Mouse (Mus musculus): Measurements from ENCODE around the gene Yars. TPM values are rescaled to one million over a fixed set of nuclear protein-coding genes. Genes with fewer than 3 reads are reported as not detected.

The Yars gene
- total RNA-seq, 2 experiments from 2014 or later = 87.4 to 93.1 TPM

DNA sequence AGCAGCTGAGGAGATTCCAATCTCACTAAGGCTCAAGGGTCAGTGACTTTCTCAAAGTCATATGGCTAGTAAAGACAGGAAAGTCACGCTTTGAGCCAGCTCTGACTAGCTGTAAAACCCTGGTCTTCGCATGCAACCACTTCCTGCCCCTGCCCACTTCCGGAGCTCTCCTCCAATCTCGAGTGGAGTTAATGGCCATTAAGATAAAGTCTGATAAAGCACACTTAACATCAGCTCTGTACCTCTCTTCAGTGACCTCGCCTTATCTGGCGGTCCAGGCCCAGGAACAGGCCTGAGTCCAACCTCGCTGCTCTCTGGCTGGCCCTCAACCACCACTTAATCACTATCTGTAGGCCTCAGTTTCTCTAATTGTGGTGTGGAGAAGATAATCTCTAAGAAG, 44.9 kb downstream of the Yars start:
- no peak for DNase-seq (ENCODE audit: extremely low spot score in 1 of 2, low spot score in 2 of 2)
- no peak overlapping the region for H3K4me3 ChIP-seq
- no peak for TF ChIP-seq CTCF (IDR thresholded peaks at IDR 0.05)
- H3K27ac ChIP-seq = no peak overlapping the region
- intact Hi-C loops (cut with DNase I) = no loop called here

DNA sequence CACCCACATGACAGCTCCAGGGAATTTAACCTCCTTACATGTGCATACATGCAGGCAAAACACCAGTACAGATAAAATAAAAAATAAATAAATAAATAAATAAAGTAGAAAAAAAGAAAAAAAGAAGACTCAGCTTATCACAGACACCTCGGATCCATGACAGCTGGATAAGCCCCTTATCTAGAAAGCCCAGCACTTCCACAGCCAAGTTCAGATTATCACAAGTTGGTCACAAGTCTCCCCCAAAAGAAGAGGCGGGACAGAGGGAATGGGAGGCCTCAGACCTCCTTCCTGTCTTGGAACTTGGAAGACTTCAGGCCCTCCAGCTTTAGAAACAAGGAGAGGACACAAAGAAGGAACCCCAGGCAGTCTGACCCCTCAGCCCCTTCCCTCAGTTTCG, 45.6 kb downstream of the Yars start:
- Histone ChIP-seq H3K4me3 (no peak overlapping the region), H3K27ac (no peak overlapping the region)
- intact Hi-C loops (cut with DNase I) = loop anchor here (5.0 kb wide), 1 partner anchor 42 kb away; no protein-coding TSS in a partner anchor
- no peak for DNase-seq (ENCODE audit: extremely low spot score in 1 of 2, low spot score in 2 of 2)
- no peak for TF ChIP-seq CTCF (IDR thresholded peaks at IDR 0.05)

DNA sequence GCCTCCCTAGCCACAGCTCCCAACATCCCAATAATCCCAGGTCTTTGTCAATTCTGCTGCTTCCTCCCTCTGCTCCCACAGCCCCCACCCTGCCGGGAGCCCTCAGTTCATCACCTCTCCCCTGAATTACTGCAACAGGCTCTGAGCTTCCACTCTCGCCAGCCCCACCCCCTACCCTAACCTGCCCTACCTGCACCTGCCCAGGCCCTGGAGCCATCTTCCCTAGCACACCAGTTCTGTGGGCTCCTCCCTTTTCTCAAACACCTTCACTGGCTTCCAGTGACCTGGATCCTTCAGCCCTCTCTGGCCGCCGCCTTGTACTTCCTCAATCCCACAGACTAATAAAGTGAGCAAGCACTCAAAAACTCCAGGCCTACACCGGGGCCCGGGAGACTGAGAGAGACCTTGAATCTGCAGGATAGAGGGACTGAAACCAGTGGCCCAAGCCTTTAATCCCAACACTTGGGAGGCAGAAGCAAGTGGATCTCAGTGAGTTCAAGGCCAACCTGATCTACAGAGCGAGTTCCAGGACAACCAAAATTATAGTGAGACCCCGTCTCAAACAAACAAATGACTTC, 46.8 kb downstream of the Yars start:
- intact Hi-C loops (cut with DNase I) = loop anchor here (5.0 kb wide), 1 partner anchor 41 kb away; no protein-coding TSS in a partner anchor
- no peak for DNase-seq (ENCODE audit: extremely low spot score in 1 of 2, low spot score in 2 of 2)
- Histone ChIP-seq H3K27ac (no peak overlapping the region), H3K4me3 (no peak overlapping the region)
- TF ChIP-seq CTCF (IDR thresholded peaks at IDR 0.05) = no peak

DNA sequence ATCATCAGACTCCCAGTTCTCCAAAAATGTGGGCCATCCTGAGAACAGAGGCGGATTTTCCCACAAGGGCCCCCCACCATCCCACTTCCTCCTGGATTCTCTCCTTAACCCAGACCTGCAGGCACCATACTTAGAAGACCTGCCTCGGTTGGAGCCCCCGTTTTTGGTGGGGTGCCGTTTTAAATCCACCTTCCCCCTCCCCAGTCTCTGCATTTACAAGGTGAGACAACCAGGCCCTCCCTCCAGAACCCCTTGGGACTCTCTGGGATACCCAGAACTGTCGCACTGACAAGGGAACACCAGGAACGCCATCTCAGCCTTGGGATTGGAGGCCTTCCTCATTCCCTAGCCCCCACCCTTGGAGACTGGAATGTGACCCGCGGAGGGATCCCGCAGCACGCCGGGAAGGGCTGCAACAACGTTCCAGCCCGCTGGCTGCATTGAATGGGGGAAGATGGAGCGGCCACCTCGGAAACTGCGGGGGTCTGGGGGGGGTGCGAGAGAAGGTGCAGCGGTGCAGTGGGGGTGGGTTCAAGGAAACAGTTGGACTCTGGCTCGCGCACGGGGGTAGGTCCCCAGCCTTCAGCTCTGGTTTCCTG, 48.4 kb downstream of the Yars start:
- no peak for TF ChIP-seq CTCF (IDR thresholded peaks at IDR 0.05)
- peak overlapping the region; percentile 84; the same call in 1 of the 2 replicates for H3K27ac ChIP-seq
- H3K4me3 ChIP-seq = peak overlapping the region; percentile 70
- no peak for DNase-seq (ENCODE audit: extremely low spot score in 1 of 2, low spot score in 2 of 2)
- intact Hi-C loops (cut with DNase I) = loop anchor here (2.0 to 5.0 kb wide), 2 partner anchors 25 to 39 kb away; no protein-coding TSS in a partner anchor

DNA sequence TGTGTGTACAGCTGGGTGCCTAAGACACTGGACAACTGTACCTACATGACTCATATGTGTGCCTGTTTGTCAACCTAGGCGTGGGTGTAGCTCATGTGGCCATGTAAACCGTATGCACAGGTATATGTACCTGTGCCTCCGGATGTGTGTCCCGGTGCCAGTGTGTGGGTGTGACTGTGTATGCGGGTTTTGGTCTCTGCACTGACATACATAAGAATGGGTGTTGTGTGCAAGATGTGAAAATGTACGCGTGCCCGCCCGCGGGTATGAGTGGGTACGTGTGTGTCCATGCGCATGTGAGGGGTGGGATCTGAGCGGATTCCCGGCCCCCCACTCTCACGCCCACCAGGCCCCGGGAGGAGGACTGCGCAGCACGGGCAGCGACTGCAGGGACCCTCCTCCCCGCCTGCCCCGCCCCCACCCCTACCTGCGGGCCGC, 49.0 kb downstream of the Yars start:
- H3K4me3 ChIP-seq = peak overlapping the region; percentile 70
- no peak for DNase-seq (ENCODE audit: extremely low spot score in 1 of 2, low spot score in 2 of 2)
- intact Hi-C loops (cut with DNase I) = loop anchor here (2.0 to 5.0 kb wide), 2 partner anchors 24 to 39 kb away; no protein-coding TSS in a partner anchor
- H3K27ac ChIP-seq = peak overlapping the region; percentile 84
- no peak for TF ChIP-seq CTCF (IDR thresholded peaks at IDR 0.05)

DNA sequence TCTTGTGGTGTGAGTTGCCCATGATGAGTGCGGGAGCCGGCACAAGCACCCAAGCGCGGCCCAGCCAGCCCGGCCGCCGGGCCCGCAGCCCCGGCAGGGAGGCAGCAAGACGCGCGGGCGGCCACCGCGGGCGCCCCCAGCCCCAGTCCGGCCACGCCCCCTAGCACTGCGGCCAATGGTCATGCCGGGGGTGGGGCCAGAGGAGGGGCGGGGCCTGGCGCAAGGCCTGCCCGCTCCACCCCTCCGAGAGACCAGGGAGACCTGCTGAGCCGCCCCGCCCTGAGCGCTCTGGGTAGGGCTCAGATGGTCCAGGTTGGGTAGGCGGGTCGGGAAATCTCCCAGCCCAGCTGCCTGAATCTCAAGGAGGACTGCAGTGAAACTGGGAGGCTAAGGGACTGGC, 49.5 kb downstream of the Yars start:
- peak overlapping the region; percentile 70 for H3K4me3 ChIP-seq
- H3K27ac ChIP-seq = peak overlapping the region; percentile 84
- intact Hi-C loops (cut with DNase I) = loop anchor here (2.0 to 5.0 kb wide), 2 partner anchors 24 to 38 kb away; no protein-coding TSS in a partner anchor
- DNase-seq (ENCODE audit: extremely low spot score in 1 of 2, low spot score in 2 of 2) = peak; percentile 73 to 86
- no peak for TF ChIP-seq CTCF (IDR thresholded peaks at IDR 0.05)

DNA sequence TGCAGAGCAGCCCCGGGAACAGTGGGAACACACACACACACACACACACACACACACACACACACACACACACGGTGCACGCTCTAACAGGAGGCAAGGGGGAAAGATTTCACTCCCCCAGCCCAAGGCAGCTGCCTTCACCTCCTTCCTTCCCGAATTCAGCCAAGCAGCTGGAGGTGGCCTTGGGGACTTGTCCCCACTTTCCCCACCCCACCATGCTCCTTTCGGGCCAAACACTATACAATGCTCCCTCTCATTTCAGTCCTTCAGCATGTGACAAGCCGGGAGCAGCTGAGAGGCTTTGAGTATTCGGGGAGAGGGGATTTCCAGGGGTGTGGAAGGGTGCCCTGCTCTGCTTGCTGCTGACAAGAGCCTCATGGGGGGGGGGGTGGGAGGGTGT, 52.3 kb downstream of the Yars start:
- Histone ChIP-seq H3K27ac (no peak overlapping the region), H3K4me3 (no peak overlapping the region)
- no peak for DNase-seq (ENCODE audit: extremely low spot score in 1 of 2, low spot score in 2 of 2)
- intact Hi-C loops (cut with DNase I) = no loop called here
- no peak for TF ChIP-seq CTCF (IDR thresholded peaks at IDR 0.05)

DNA sequence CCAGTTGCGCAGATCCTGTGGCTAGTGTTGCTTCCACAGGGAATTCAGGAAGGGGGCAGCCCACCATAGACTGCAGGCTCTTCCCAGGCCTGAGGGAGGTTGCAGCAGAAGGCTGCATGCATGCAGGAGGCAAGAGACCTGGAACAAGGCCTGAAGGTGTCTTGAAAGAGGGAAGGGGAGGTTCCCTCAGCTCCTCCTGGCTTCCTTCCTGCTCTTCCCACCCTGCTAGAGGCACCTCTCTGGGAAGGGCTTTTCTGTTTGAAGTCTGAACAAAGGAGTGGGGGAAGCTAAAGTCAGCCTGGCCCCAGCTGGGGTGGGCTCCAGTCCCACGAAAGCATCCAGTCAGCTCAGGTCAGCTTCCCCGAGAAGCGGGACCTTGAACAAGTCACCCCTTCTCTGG, 52.8 kb downstream of the Yars start:
- peak overlapping the region; percentile 38; the same call in 1 of the 2 replicates for H3K27ac ChIP-seq
- DNase-seq (ENCODE audit: extremely low spot score in 1 of 2, low spot score in 2 of 2) = no peak
- no peak overlapping the region for H3K4me3 ChIP-seq
- TF ChIP-seq CTCF (IDR thresholded peaks at IDR 0.05) = no peak
- intact Hi-C loops (cut with DNase I) = no loop called here

DNA sequence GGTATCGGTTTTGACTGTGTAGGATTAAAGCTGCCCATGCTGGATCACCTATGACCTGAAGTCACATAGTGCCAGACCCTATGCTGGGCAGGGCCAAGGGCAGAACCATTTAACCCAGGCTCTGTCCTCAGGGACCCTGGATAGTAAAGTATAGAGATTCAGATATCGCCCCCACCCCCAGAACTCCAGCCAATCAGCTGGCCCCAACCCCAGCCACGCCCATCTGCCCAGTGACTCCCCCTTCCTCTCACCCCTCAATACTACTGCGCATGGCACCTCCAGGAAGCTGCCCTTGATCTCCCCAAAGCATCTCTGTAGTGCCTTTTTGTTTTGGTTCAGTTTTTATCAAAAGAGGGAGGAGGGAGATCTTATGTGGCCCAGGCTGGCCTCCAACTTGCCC, 53.2 kb downstream of the Yars start:
- DNase-seq (ENCODE audit: extremely low spot score in 1 of 2, low spot score in 2 of 2) = no peak
- H3K27ac ChIP-seq = peak overlapping the region; percentile 38; the same call in 1 of the 2 replicates
- H3K4me3 ChIP-seq = no peak overlapping the region
- TF ChIP-seq CTCF (IDR thresholded peaks at IDR 0.05) = no peak
- intact Hi-C loops (cut with DNase I) = no loop called here

DNA sequence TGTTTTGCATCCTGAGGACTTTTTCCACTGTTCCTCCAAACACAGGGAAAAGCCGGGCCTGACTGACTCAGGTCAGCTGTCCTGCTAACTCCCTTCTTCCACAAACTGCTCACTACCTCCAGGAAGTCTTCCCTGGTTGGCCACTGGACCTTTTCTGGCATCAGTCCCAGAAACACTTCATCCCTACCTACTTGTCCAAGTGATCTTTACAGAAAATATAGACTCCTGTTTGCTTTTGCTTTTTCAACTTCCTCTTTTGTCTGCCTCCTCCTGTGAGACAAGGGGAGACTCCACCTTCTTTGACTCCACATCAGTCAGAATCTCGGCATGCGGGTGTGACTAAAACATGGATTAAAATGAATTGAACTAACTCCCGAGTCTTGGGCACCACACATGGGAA, 55.2 kb downstream of the Yars start:
- intact Hi-C loops (cut with DNase I) = no loop called here
- DNase-seq (ENCODE audit: extremely low spot score in 1 of 2, low spot score in 2 of 2) = no peak
- H3K27ac ChIP-seq = no peak overlapping the region
- no peak for TF ChIP-seq CTCF (IDR thresholded peaks at IDR 0.05)
- no peak overlapping the region for H3K4me3 ChIP-seq

DNA sequence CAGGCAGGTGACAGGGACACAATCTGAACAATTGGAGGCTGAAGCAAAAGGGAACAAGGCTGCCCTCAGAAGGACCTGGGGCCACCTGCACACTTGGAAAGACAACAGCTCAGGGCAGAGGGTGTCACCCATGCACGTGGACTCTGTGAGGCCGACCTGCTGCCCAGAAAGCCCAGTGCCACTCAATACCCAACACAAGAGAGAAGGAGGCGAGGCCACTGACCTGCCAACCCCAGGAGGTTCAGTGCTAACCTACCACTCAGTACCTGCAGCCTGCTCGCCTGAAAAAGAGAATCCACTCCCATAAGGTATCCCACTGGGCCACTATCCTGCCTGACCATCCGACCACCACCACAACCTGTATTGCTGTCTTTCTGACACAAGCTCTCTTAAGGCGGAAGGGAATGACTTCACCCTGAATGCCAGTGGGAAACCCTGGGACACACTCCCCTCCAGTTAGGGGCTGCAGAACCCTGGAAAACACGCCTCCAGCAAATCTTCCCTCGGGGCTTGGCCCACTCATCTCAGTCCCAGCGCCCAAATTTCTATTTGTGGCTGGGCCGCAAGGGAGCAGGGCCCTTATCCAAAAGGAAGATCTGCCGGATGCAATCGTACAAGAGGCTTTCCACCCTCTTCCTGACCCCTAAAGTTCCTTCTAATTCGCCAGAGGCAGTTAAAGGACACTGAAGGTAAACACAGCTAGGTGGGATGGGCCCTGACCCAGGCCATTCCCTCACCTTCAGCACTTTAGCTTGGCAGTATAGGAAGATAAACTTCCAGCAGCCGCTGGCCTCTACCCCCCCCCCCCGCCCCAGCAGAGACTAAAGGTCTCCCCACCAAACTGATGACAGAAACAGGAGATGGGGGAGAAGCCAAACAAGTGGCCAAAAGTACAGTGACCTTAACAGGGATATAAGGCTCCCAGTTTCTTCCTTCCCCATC, 57.1 kb downstream of the Yars start:
- no peak for TF ChIP-seq CTCF (IDR thresholded peaks at IDR 0.05)
- Histone ChIP-seq H3K27ac (no peak overlapping the region), H3K4me3 (no peak overlapping the region)
- DNase-seq (ENCODE audit: extremely low spot score in 1 of 2, low spot score in 2 of 2) = no peak
- intact Hi-C loops (cut with DNase I) = no loop called here
